Mouse (Mus musculus) E14TG2a.4 (cell line): ENCODE measurements around the gene En1.

Experiments
- H3K27me3 ChIP-seq: 2 replicates; pipeline ENCODE4 v1.6.1; 2014; ENCODE audit warnings: low read length, control low read depth; ENCODE audit not compliant: insufficient read depth
- H3K36me3 ChIP-seq: 2 replicates; pipeline ENCODE4 v1.6.1; 2014; ENCODE audit warnings: low read length, control low read depth; ENCODE audit not compliant: insufficient read depth
- H3K4me1 ChIP-seq: replicated peaks from 2 replicates; pipeline ENCODE4 v1.6.1; 2014; ENCODE audit warnings: low read depth, low read length, control low read depth
- H3K4me3 ChIP-seq: replicated peaks from 2 replicates; pipeline ENCODE4 v1.5.1; 2014; ENCODE audit warnings: mild to moderate bottlenecking, low read length
- H3K9me3 ChIP-seq: 2 replicates; pipeline ENCODE4 v1.6.1; 2014; ENCODE audit warnings: low read length, control low read depth
- CTCF ChIP-seq: conservative IDR thresholded peaks from 2 replicates; pipeline ENCODE4 v1.5.1; 2014; ENCODE audit warnings: low read length
- NANOG ChIP-seq: IDR thresholded peaks from 2 replicates; pipeline ENCODE4 v1.6.1; 2014; ENCODE audit warnings: borderline replicate concordance, low read length, mixed read lengths
- POU5F1 ChIP-seq: IDR thresholded peaks from 2 replicates; pipeline ENCODE4 v1.6.1; 2014; ENCODE audit warnings: low read length, borderline replicate concordance

En1 gene

GRCm38 (mm10) chr1:120604431-120605142 lies 2.4 kb downstream of the En1 start:
- peak overlapping the region; percentile 39 for H3K4me3 ChIP-seq
- H3K9me3 ChIP-seq, result peaks cover 3% of the 10 kb centered on the region; the same call in 1 of the 2 replicates
- peaks cover 57% of the 10 kb centered on the region for H3K4me1 ChIP-seq
- no peaks in the 10 kb centered on the region for H3K36me3 ChIP-seq
- TF ChIP-seq POU5F1, result no peak
- no peak for TF ChIP-seq NANOG
- TF ChIP-seq CTCF, result no peak
- H3K27me3 ChIP-seq, result peaks cover 94% of the 10 kb centered on the region

- TF ChIP-seq CTCF, result no peak
- TF ChIP-seq POU5F1, result no peak
- no peak for TF ChIP-seq NANOG
- Histone ChIP-seq H3K4me3 (peak overlapping the region; percentile 39), H3K36me3 (no peaks in the 10 kb centered on the region), H3K4me1 (peaks cover 57% of the 10 kb centered on the region), H3K9me3 (no peaks in the 10 kb centered on the region), H3K27me3 (peaks cover 94% of the 10 kb centered on the region)
These were observed 2.9 kb downstream of the En1 start for GRCm38 (mm10) chr1:120605143-120605435.

- Histone ChIP-seq H3K4me3 (no peak overlapping the region), H3K27me3 (peaks cover 94% of the 10 kb centered on the region), H3K9me3 (no peaks in the 10 kb centered on the region), H3K4me1 (peaks cover 57% of the 10 kb centered on the region), H3K36me3 (no peaks in the 10 kb centered on the region)
- TF ChIP-seq NANOG, result no peak
- TF ChIP-seq CTCF, result no peak
- TF ChIP-seq POU5F1, result no peak
These were observed 3.5 kb downstream of the En1 start for GRCm38 (mm10) chr1:120605521-120606310.

- Histone ChIP-seq H3K4me1 (peaks cover 56% of the 10 kb centered on the region), H3K27me3 (peaks cover 94% of the 10 kb centered on the region), H3K9me3 (no peaks in the 10 kb centered on the region), H3K4me3 (peak overlapping the region; percentile 58), H3K36me3 (no peaks in the 10 kb centered on the region)
- no peak for TF ChIP-seq NANOG
- no peak for TF ChIP-seq CTCF
- no peak for TF ChIP-seq POU5F1
These were observed 4.7 kb downstream of the En1 start for GRCm38 (mm10) chr1:120606641-120607575.

GRCm38 (mm10) chr1:120607576-120608400 lies 5.6 kb downstream of the En1 start:
- no peak overlapping the region for H3K4me3 ChIP-seq
- no peaks in the 10 kb centered on the region for H3K36me3 ChIP-seq
- H3K9me3 ChIP-seq, result no peaks in the 10 kb centered on the region
- no peak for TF ChIP-seq NANOG
- no peak for TF ChIP-seq CTCF
- TF ChIP-seq POU5F1, result no peak
- H3K27me3 ChIP-seq, result peaks cover 95% of the 10 kb centered on the region
- H3K4me1 ChIP-seq, result peaks cover 48% of the 10 kb centered on the region

GRCm38 (mm10) chr1:120608461-120608860 lies 6.2 kb downstream of the En1 start:
- Histone ChIP-seq H3K9me3 (no peaks in the 10 kb centered on the region), H3K4me1 (peaks cover 52% of the 10 kb centered on the region), H3K4me3 (no peak overlapping the region), H3K27me3 (peaks cover 98% of the 10 kb centered on the region), H3K36me3 (no peaks in the 10 kb centered on the region)
- no peak for TF ChIP-seq CTCF
- TF ChIP-seq NANOG, result no peak
- no peak for TF ChIP-seq POU5F1

- H3K9me3 ChIP-seq, result no peaks in the 10 kb centered on the region
- H3K4me1 ChIP-seq, result peaks cover 54% of the 10 kb centered on the region
- peaks cover 99% of the 10 kb centered on the region for H3K27me3 ChIP-seq
- no peak overlapping the region for H3K4me3 ChIP-seq
- TF ChIP-seq POU5F1, result no peak
- TF ChIP-seq CTCF, result no peak
- TF ChIP-seq NANOG, result no peak
- H3K36me3 ChIP-seq, result no peaks in the 10 kb centered on the region
These were observed 7.4 kb downstream of the En1 start for GRCm38 (mm10) chr1:120609611-120610010.
